Mouse (Mus musculus): Measurements from ENCODE around the gene Vmn2r83.

- TF ChIP-seq CTCF (IDR thresholded peaks at IDR 0.05 in 2 of 3, conservative IDR thresholded peaks at IDR 0.05 in 1 of 3; ENCODE audit: control insufficient read depth in 1 of 3, insufficient read depth in 1 of 3, low read depth in 2 of 3, low read length in 3 of 3, poor library complexity in 1 of 3, severe bottlenecking in 1 of 3) (no peak), RCOR1 (IDR thresholded peaks at IDR 0.05; ENCODE audit: low read depth, low read length) (no peak), UBTF (IDR thresholded peaks at IDR 0.05; ENCODE audit: borderline replicate concordance, insufficient read depth, low read depth, low read length) (no peak), POLR2A (IDR thresholded peaks at IDR 0.05; ENCODE audit: control insufficient read depth in 1 of 2, insufficient read depth in 1 of 2, low read depth in 1 of 2, low read length in 2 of 2, poor library complexity in 1 of 2) (no peak), EP300 (IDR thresholded peaks at IDR 0.05; ENCODE audit: low read depth in 1 of 2, low read length in 2 of 2) (no peak), RAD21 (IDR thresholded peaks at IDR 0.05; ENCODE audit: low read depth, low read length) (no peak), NRF1 (IDR thresholded peaks at IDR 0.05; ENCODE audit: insufficient read depth, low read depth, low read length, poor library complexity, severe bottlenecking) (no peak), TCF12 (IDR thresholded peaks at IDR 0.05; ENCODE audit: low read depth, low read length) (no peak)
Observed at GRCm38 (mm10) chr10:79539701-79540495, 71.4 kb downstream of the Vmn2r83 start.
